In the genomic region with DNA sequence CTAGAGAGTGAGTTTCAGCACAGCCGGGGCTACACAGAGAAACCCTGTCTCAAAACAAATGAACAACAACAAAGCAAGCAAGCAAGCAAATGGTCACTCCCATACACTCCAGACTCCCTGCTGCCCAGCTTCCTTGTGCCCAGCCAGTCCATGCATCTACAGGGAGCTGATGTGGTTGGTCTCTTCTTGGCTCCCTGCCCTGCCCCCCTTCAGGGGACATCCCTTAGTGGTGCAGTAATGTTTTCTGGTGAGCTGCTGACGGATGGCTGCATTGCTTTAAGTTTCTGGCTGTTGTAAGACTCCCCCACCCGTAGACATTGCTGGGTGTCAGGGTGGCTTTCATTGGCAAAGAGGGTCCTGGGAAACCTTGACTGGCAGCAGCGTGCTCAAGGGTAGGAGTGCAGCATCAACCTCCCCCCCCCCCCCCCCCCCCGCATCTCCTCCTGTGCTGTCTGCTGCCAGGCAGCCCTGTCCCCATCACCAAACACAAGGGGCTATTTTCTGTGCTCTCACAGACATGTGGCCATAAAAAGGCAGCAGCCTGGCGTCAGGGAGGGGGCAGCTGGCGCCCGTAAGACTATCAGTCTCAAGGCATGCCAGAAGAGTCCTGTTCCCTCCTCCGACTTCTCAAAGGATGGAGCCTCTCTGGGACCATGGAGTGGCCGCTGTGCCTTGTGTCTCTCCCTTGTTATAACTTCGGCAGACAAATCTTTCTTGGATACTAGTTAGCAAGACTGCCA, we compare ENCODE assay signal across 10 mouse cellular contexts. TPM values are rescaled to one million over a fixed set of nuclear protein-coding genes. Genes with fewer than 3 reads are reported as not detected.
DNase-seq lines count a peak whose midpoint lies in the region; ATAC-seq and TF ChIP-seq lines count a peak whose summit lies in the region.
"Had no signal": no experiment of that assay in that cellular context is flagged by ENCODE, and none has a peak within 500 bp of the region (broad histone marks: within the 10 kb centered on the region; RNA-seq: fewer than 3 reads in every experiment).

No protein-coding gene starts in this region.

- ATAC-seq in heart, embryonic 16.5 days (replicated peaks; ENCODE audit: extremely low read depth, insufficient read depth, low FRiP score) = peak; percentile 30; the same call in 1 of the 2 replicates
- peak; percentile 30 for ATAC-seq in limb, embryonic 13.5 days (ENCODE audit: low FRiP score, low read depth)

- no peaks in the 10 kb centered on the region for H3K36me3 ChIP-seq in heart, embryonic 16.5 days (ENCODE audit: control insufficient read depth, insufficient read depth)
- no peaks in the 10 kb centered on the region for H3K36me3 ChIP-seq in limb, embryonic 13.5 days
- H3K36me3 ChIP-seq: embryonic facial prominence, embryonic 12.5 days; forebrain, embryonic 15.5 days had no signal

- 49% methylated on average over 10 of the region's 11 CpGs for WGBS in heart, embryonic 16.5 days
- 31% methylated on average over 11 of the region's 11 CpGs for WGBS in limb, embryonic 13.5 days

- intact Hi-C loops in heart, postnatal 10 days (cut with DNase I) = loop anchor here (1.0 to 5.0 kb wide), 3 partner anchors 45 to 221 kb away; no protein-coding TSS in a partner anchor
- intact Hi-C loops in left cerebral cortex, adult 2 months (cut with DNase I) = loop anchor here (1.0 to 5.0 kb wide), 3 partner anchors 44 to 186 kb away; a partner anchor contains a TSS
- intact Hi-C loops in left cerebral cortex, postnatal 25 days (cut with DNase I) = loop anchor here (1.0 kb wide), 1 partner anchor 44 kb away; a partner anchor contains a TSS

- H3K9me3 ChIP-seq in heart, embryonic 16.5 days (replicated peaks; ENCODE audit: control insufficient read depth, low read length) = 0 out of 2 replicates have a peak, but pooled peaks cover 3% of the 10 kb centered on the region
- H3K9me3 ChIP-seq in limb, embryonic 13.5 days = no peaks in the 10 kb centered on the region
- H3K9me3 ChIP-seq: embryonic facial prominence, embryonic 12.5 days; forebrain, embryonic 15.5 days; liver, embryonic 12.5 days had no signal

- H3K4me3 ChIP-seq in heart, embryonic 16.5 days (ENCODE audit: low read length) = no peak overlapping the region
- no peak overlapping the region for H3K4me3 ChIP-seq in left cerebral cortex, adult 2 months
- no peak overlapping the region for H3K4me3 ChIP-seq in limb, embryonic 13.5 days
- H3K4me3 ChIP-seq: embryonic facial prominence, embryonic 12.5 days; forebrain, embryonic 15.5 days; liver, embryonic 12.5 days had no signal

- no peak for DNase-seq in heart, postnatal 10 days
- DNase-seq in left cerebral cortex, adult 2 months (ENCODE audit: extremely low spot score in 1 of 2, low spot score in 2 of 2) = no peak
- no peak for DNase-seq in left cerebral cortex, postnatal 25 days (ENCODE audit: low spot score in 2 of 2)
- peak; percentile 26 for DNase-seq in brain, embryonic 14.5 days (ENCODE audit: low read depth)
- DNase-seq in testis, postnatal 10 days (ENCODE audit: low spot score) = no peak

- no peak overlapping the region for H3K9ac ChIP-seq in heart, embryonic 16.5 days (ENCODE audit: low read length)
- no peak overlapping the region for H3K9ac ChIP-seq in limb, embryonic 13.5 days
- H3K9ac ChIP-seq: embryonic facial prominence, embryonic 12.5 days; forebrain, embryonic 15.5 days; liver, embryonic 12.5 days had no signal

- H3K27ac ChIP-seq in heart, embryonic 16.5 days (ENCODE audit: low read length) = no peak overlapping the region
- H3K27ac ChIP-seq in left cerebral cortex, adult 2 months = peak overlapping the region; percentile 54; the same call in 1 of the 2 replicates
- H3K27ac ChIP-seq in limb, embryonic 13.5 days = peak overlapping the region; percentile 12; the same call in 1 of the 2 replicates
- H3K27ac ChIP-seq: embryonic facial prominence, embryonic 12.5 days; forebrain, embryonic 15.5 days; liver, embryonic 12.5 days had no signal

- H3K4me1 ChIP-seq in heart, embryonic 16.5 days (ENCODE audit: control insufficient read depth, insufficient read depth, low read length) = no peaks in the 10 kb centered on the region
- H3K4me1 ChIP-seq in limb, embryonic 13.5 days = peaks cover 17% of the 10 kb centered on the region
- H3K4me1 ChIP-seq: forebrain, embryonic 15.5 days had no signal

- no peak overlapping the region for H3K4me2 ChIP-seq in heart, embryonic 16.5 days (ENCODE audit: low read depth, low read length)
- no peak overlapping the region; the same call in 1 of the 2 replicates for H3K4me2 ChIP-seq in limb, embryonic 13.5 days (replicated peaks)
- H3K4me2 ChIP-seq: embryonic facial prominence, embryonic 12.5 days; liver, embryonic 12.5 days had no signal

- TF ChIP-seq POLR2A in brain, embryonic 14.5 days (IDR thresholded peaks at IDR 0.05; ENCODE audit: borderline replicate concordance, extremely low read depth, insufficient read depth, insufficient read length, poor library complexity, severe bottlenecking) = no peak

- H3K27me3 ChIP-seq in heart, embryonic 16.5 days (ENCODE audit: control insufficient read depth, insufficient read depth, low read length) = no peaks in the 10 kb centered on the region
- peaks cover 4% of the 10 kb centered on the region; the same call in 1 of the 2 replicates for H3K27me3 ChIP-seq in limb, embryonic 13.5 days
- H3K27me3 ChIP-seq: embryonic facial prominence, embryonic 12.5 days; forebrain, embryonic 15.5 days; liver, embryonic 12.5 days had no signal

- TF ChIP-seq CTCF in left cerebral cortex, adult 2 months (IDR thresholded peaks at IDR 0.05) = no peak
- TF ChIP-seq CTCF in brain, embryonic 14.5 days (IDR thresholded peaks at IDR 0.05; ENCODE audit: borderline replicate concordance, extremely low read depth, insufficient read depth, insufficient read length) = no peak

RNA-seq across cellular contexts. Expression of a gene that starts 29.4 kb away (rescaled TPM):
- 141 and 145 TPM in 2 replicates for polyA plus RNA-seq in heart, embryonic 16.5 days (2015; fragmentation: Nextera tagmentation; extraction: Ambion mirVana)
- 10 to 100 TPM; 57.6 to 59.4 TPM for total RNA-seq in heart, postnatal 10 days (2021)
- total RNA-seq in left cerebral cortex, adult 2 months (2021) = 10 to 100 TPM; 44.8 to 48.9 TPM
- 10 to 100 TPM; 45.1 to 50.7 TPM for total RNA-seq in left cerebral cortex, postnatal 25 days (2021)
- polyA plus RNA-seq in brain, embryonic 14.5 days (2012; rRNA removed) = 93.2 and 122 TPM in 2 replicates
- 155 and 165 TPM in 2 replicates for polyA plus RNA-seq in limb, embryonic 13.5 days (2015; fragmentation: Nextera tagmentation; extraction: Ambion mirVana)

RNA-seq across cellular contexts. Expression of a gene that starts 43.9 kb away (rescaled TPM):
- 0.59 and 1.6 TPM in 2 replicates for polyA plus RNA-seq in heart, embryonic 16.5 days (2015; fragmentation: Nextera tagmentation; extraction: Ambion mirVana)
- 1 to 10 TPM; 1.6 to 1.8 TPM for total RNA-seq in heart, postnatal 10 days (2021)
- total RNA-seq in left cerebral cortex, adult 2 months (2021) = 100 to 1,000 TPM; 242 to 256 TPM
- total RNA-seq in left cerebral cortex, postnatal 25 days (2021) = 100 to 1,000 TPM; 295 to 315 TPM
- polyA plus RNA-seq in brain, embryonic 14.5 days (2012; rRNA removed) = 40.8 and 66.4 TPM in 2 replicates
- 0.94 and 1.2 TPM in 2 replicates for polyA plus RNA-seq in limb, embryonic 13.5 days (2015; fragmentation: Nextera tagmentation; extraction: Ambion mirVana)

Comparison
In these comparisons a context has a peak if more than half of its experiments do, and no peak if none do; other contexts are left out.
1. RNA of a gene that starts 43.9 kb away (total RNA-seq): 295 to 315 TPM in left cerebral cortex, postnatal 25 days and 242 to 256 TPM in left cerebral cortex, adult 2 months; 1.6 to 1.8 TPM in heart, postnatal 10 days; every median in the first group is over 10 times any median in the second.